Mouse (Mus musculus) heart, embryonic 11.5 days (tissue): ENCODE measurements around the gene Krt222. TPM values are rescaled to one million over a fixed set of nuclear protein-coding genes. Genes with fewer than 3 reads are reported as not detected.

ENCODE experiments used
- ATAC-seq: fragments of 200-750 bp; cut with Nextera tagmentation; replicated peaks from 2 replicates; pipeline ENCODE4 v1.8.0; 2017; ENCODE audit warnings: moderate library complexity; ENCODE audit not compliant: insufficient number of reproducible peaks, low FRiP score, low TSS enrichment
- H3K27ac ChIP-seq: fragments of 300-500 bp; sonication (generic); 2 replicates; pipeline ENCODE4 v1.5.1; 2014; ENCODE audit warnings: mild to moderate bottlenecking, low read depth, low read length
- H3K27me3 ChIP-seq: fragments of 300-500 bp; sonication (generic); 2 replicates; pipeline ENCODE4 v1.6.1; 2014; ENCODE audit warnings: mild to moderate bottlenecking, low read length, mixed read lengths; ENCODE audit not compliant: control insufficient read depth, insufficient read depth
- H3K36me3 ChIP-seq: fragments of 300-500 bp; sonication (generic); 2 replicates; pipeline ENCODE4 v1.6.1; 2014; ENCODE audit warnings: mild to moderate bottlenecking, low read length, moderate library complexity, mixed read lengths; ENCODE audit not compliant: control insufficient read depth, insufficient read depth
- H3K4me1 ChIP-seq: fragments of 300-500 bp; sonication (generic); 2 replicates; pipeline ENCODE4 v1.6.1; 2014; ENCODE audit warnings: low read length; ENCODE audit not compliant: control insufficient read depth, insufficient read depth
- H3K4me2 ChIP-seq: fragments of 300-500 bp; sonication (generic); 2 replicates; pipeline ENCODE4 v1.6.1; 2014; ENCODE audit warnings: mild to moderate bottlenecking, moderate library complexity
- H3K4me3 ChIP-seq: fragments of 300-500 bp; sonication (generic); 2 replicates; pipeline ENCODE4 v1.5.1; 2014; ENCODE audit warnings: low read depth, low read length
- H3K9ac ChIP-seq: fragments of 300-500 bp; sonication (generic); 2 replicates; pipeline ENCODE4 v1.6.1; 2014; ENCODE audit warnings: mild to moderate bottlenecking, low read depth, low read length, moderate library complexity
- H3K9me3 ChIP-seq: fragments of 300-500 bp; sonication (generic); replicated peaks from 2 replicates; pipeline ENCODE4 v1.6.1; 2016; ENCODE audit warnings: low read length; ENCODE audit not compliant: control insufficient read depth
- WGBS: fragments of 180-500 bp; shearing (Covaris S2); extraction: QIAGEN DNeasy Blood & Tissue Kit; methylation state at CpG from one replicate; pipeline ENCODE4 v1.1.7; 2014; ENCODE audit not compliant: insufficient replicate concordance; 5-methylcytosine and 5-hydroxymethylcytosine counted together
- polyA plus RNA-seq: library from polyadenylated mRNA; unstranded; fragments of >200 nt; fragmentation: Nextera tagmentation; extraction: Ambion mirVana; gene quantifications from 2 replicates; pipeline ENCODE4 v1.2.1, GENCODE M21; 2014

The Krt222 gene
- 1.2 TPM in 2 replicates for polyA plus RNA-seq

DNA sequence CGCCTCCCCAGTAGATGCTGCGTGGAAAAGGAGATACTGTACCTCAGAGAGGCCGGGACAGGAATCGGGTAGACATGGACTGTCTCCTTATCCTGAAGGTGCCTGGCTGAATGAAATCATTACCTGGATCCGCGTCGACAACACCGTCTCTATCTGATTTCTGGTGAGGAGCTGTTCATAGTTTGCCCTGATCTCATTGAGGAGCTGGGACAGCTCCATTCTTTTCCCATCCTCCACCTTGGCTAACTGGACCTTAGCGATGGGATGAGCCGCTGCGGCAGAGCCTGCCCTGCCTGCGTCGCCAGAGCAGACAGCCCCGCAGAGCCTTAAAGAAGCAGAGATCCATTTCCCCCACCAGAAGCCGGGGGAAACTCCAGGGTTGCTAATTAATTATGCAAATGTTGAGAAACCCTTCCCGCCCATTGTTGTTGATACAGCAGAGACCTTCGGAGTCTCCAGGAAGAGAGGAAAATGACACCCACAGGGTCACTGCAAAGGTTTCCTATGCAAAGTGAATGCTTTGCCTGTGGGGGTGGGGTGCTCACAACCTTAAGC, at the start of gene Krt222:
TSS of gene Krt222 (minus strand) at position 266 of the 555 bp plus-strand sequence.
- 2% methylated on average over 17 of the region's 17 CpGs for WGBS
- peak within 1 kb of the TSS; percentile 54 for H3K9ac ChIP-seq
- peak within 1 kb of the TSS; percentile 71 for H3K4me2 ChIP-seq
- H3K27me3 ChIP-seq: no peaks in the 10 kb centered on the region
- peak within 1 kb of the TSS; percentile 33 for H3K4me3 ChIP-seq
- no peak within 1 kb of the TSS for H3K27ac ChIP-seq
- no peak for ATAC-seq
- H3K4me1 ChIP-seq: no peaks in the 10 kb centered on the region; the same call in 1 of the 2 replicates
- H3K36me3 ChIP-seq: no peaks in the 10 kb centered on the region
- H3K9me3 ChIP-seq: no peaks in the 10 kb centered on the region

DNA sequence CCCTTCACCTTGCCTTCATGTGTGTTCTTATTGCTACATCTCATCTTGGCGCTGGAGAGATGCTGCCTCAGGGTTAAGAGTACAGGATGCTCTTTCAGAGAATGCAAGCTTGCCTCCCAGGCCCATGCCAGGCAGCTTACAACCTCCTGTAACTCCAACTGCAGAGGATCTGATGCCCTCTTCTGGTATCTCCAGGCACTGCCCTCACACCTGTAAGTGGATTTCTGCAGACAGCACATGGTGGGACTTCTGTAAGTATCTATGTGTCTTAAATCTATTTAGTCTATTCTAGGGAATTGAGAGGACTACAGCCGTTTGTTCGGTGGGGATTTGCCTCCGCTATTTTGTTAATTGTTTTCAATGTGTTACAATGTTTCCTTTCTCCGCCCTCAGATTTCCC, 49.0 kb upstream of the Krt222 start:
- Histone ChIP-seq H3K9me3 (no peaks in the 10 kb centered on the region), H3K4me1 (no peaks in the 10 kb centered on the region), H3K9ac (no peak overlapping the region), H3K36me3 (no peaks in the 10 kb centered on the region), H3K27me3 (no peaks in the 10 kb centered on the region), H3K4me3 (no peak overlapping the region), H3K27ac (no peak overlapping the region), H3K4me2 (no peak overlapping the region)
- no peak for ATAC-seq
- WGBS: 59% methylated on average over 5 of the region's 5 CpGs

DNA sequence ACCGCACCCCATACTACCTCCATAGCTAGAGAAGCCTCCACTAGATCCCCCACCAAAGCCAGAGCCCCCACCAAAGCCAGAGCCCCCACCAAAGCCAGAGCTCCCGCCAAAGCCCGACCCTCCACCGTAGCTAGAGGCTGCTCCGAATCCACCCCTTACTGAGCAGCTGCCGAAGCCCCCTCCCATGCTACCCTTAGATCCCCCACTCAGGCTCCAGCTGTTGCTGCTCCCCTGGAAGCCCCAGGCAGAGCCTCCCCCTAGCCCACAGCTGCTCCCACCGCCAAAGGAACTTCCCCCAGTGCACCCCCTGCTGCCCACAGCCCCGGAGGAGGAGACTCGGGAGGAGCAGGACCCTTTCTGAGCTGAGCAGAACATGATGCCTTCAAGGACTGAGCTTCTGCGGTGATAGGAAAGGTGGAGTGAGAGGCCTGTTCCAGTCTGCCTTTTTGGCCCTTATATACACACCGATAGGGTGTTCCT, 41.0 kb upstream of the Krt222 start, which contains the start of gene Krt24:
TSS of gene Krt24 (minus strand) at position 430 of the 480 bp plus-strand sequence.
- H3K27me3 ChIP-seq: no peaks in the 10 kb centered on the region
- H3K9me3 ChIP-seq: no peaks in the 10 kb centered on the region
- no peak within 1 kb of the TSS for H3K27ac ChIP-seq
- H3K9ac ChIP-seq: no peak within 1 kb of the TSS
- H3K4me1 ChIP-seq: no peaks in the 10 kb centered on the region
- H3K4me3 ChIP-seq: no peak within 1 kb of the TSS
- H3K4me2 ChIP-seq: no peak within 1 kb of the TSS
- 38% methylated on average over 11 of the region's 11 CpGs for WGBS
- ATAC-seq: no peak
- no peaks in the 10 kb centered on the region for H3K36me3 ChIP-seq

DNA sequence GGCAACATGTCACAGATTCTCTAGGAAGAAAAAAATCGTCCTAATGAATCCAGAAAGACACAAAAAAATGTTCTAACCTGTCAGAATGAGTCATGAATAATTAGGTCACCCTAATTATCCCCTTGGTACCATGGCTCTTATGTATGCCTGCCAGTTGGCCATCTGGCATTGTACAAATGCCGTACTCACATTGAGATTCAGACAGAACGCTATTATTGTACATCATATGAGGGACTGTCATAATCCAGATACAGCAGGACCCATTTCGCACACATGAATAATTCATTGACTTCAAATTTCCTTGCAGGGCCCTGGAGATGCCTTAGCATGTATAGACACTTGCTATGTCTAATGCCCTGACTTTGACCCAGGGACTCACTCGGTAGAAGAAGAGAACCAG, 40.1 kb upstream of the Krt222 start:
- H3K4me3 ChIP-seq: no peak overlapping the region
- no peaks in the 10 kb centered on the region for H3K4me1 ChIP-seq
- 80% methylated on average over 5 of the region's 5 CpGs for WGBS
- no peak overlapping the region for H3K9ac ChIP-seq
- no peak overlapping the region for H3K4me2 ChIP-seq
- H3K27ac ChIP-seq: no peak overlapping the region
- H3K27me3 ChIP-seq: no peaks in the 10 kb centered on the region
- no peaks in the 10 kb centered on the region for H3K36me3 ChIP-seq
- ATAC-seq: no peak
- H3K9me3 ChIP-seq: no peaks in the 10 kb centered on the region

DNA sequence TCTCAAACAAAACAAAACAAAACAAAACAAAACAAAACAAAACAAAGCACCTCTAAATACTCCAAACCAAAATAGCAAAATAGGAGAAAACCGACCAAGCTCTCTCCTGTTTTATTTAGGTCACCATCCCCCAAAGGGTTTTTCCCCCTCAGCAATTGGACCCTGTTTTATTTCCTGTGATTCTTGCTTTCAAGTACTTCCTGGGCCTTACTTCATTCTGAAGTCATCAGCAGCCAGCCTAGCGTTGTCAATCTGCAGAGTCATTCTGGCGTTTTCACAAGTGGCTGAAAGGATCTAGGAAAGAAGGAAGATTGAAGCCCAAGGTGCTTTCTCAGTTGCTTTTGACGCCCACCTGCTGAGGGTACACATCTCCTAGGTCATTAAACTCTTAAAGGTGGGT, 39.4 kb upstream of the Krt222 start:
- WGBS: 42% methylated on average over 4 of the region's 4 CpGs
- H3K27ac ChIP-seq: no peak overlapping the region
- no peaks in the 10 kb centered on the region for H3K36me3 ChIP-seq
- no peak overlapping the region for H3K4me3 ChIP-seq
- H3K27me3 ChIP-seq: no peaks in the 10 kb centered on the region
- H3K9ac ChIP-seq: no peak overlapping the region
- ATAC-seq: no peak
- no peaks in the 10 kb centered on the region for H3K4me1 ChIP-seq
- H3K9me3 ChIP-seq: no peaks in the 10 kb centered on the region
- no peak overlapping the region for H3K4me2 ChIP-seq

DNA sequence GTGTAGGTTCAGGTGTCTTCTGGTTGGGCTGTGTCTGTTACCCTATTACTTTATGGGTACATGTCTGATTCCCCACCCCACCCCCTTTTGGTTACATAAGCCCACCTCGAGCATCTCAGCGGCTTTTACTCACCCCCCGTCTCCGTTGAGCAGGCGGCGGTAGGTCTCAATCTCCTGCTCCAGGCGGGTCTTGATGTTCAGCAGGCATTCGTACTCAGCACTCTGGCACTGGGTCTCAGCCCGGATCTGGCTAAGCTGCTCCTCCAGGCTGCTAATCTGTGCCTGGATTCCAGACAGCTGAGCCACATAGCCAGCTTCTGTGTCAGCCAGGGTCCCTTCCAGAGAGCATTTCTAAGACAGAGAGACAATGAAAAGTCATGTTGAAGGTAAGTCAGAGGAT, 37.2 kb upstream of the Krt222 start:
- no peaks in the 10 kb centered on the region for H3K27me3 ChIP-seq
- no peak overlapping the region for H3K4me3 ChIP-seq
- no peak overlapping the region for H3K4me2 ChIP-seq
- H3K9me3 ChIP-seq: no peaks in the 10 kb centered on the region
- H3K9ac ChIP-seq: no peak overlapping the region
- H3K4me1 ChIP-seq: no peaks in the 10 kb centered on the region
- no peaks in the 10 kb centered on the region for H3K36me3 ChIP-seq
- 46% methylated on average over 9 of the region's 9 CpGs for WGBS
- H3K27ac ChIP-seq: no peak overlapping the region
- ATAC-seq: no peak

DNA sequence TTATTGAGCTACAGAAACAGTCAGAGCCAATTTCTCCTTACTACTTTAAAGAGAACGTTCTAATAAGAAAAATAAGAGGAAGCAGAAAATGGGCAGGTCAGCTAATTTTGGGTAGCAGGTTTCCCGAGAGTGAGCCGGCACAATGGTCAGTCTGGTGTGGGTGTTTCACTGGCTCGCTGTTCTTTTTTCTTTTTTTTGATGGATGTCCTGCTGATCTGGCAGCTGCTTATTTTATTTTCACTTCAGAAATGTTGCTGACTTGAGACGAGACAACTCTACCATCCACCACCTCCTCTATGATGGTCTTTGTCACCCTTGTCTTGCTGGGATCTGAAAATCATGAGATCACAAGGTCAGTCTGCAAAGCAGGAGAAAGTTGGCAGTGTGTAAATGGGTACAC, 36.1 kb upstream of the Krt222 start:
- Histone ChIP-seq H3K27me3 (no peaks in the 10 kb centered on the region), H3K9me3 (no peaks in the 10 kb centered on the region), H3K4me2 (no peak overlapping the region), H3K36me3 (no peaks in the 10 kb centered on the region), H3K27ac (no peak overlapping the region), H3K4me1 (no peaks in the 10 kb centered on the region), H3K4me3 (no peak overlapping the region), H3K9ac (no peak overlapping the region)
- WGBS: 72% methylated on average over 5 of the region's 5 CpGs
- ATAC-seq: no peak

DNA sequence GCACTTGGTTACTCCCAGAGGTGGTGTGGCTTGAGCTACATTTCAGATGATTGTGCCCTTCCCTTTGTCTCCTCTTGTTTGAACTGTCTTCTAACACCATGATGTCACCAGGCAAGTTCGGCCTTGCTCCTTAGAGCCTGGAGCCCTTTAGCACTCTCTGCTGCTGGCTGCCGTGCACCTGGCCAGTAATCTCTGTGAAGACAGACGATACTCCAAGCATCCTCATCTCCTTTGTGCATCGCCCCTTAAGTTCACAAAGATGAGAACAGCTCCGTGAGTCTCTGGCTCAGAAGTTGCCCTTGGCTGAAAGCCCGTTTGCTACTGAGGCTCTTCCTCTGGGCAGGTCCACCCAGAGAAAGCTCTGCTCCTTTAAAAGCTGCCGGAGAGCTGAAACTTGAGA, 32.9 kb upstream of the Krt222 start:
- WGBS: 56% methylated on average over 7 of the region's 7 CpGs
- no peak overlapping the region for H3K4me2 ChIP-seq
- no peak overlapping the region for H3K4me3 ChIP-seq
- no peaks in the 10 kb centered on the region for H3K36me3 ChIP-seq
- no peaks in the 10 kb centered on the region for H3K4me1 ChIP-seq
- ATAC-seq: no peak
- H3K9ac ChIP-seq: no peak overlapping the region
- no peaks in the 10 kb centered on the region for H3K27me3 ChIP-seq
- no peaks in the 10 kb centered on the region for H3K9me3 ChIP-seq
- no peak overlapping the region for H3K27ac ChIP-seq

DNA sequence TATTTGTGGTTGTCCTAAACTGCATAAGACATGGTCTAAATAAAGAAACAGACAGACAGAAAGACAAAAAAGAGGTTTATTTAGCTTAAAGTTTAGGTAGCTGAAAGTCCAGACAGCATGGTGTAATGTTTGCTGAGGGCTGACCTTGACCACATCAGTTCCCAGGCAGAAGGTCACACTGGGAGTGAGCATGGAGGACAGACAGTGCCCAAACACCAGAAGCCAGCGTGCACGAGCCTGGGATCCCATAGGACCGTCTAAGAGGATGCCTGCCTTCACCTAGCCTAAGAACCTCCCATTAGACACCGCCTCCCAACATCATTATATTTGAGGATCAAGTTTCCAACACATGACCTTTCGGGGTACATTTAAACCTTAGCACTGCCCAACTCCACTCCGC, 31.7 kb upstream of the Krt222 start:
- Histone ChIP-seq H3K4me3 (no peak overlapping the region), H3K27me3 (no peaks in the 10 kb centered on the region), H3K27ac (no peak overlapping the region), H3K9me3 (no peaks in the 10 kb centered on the region), H3K4me2 (no peak overlapping the region), H3K36me3 (no peaks in the 10 kb centered on the region), H3K9ac (no peak overlapping the region), H3K4me1 (no peaks in the 10 kb centered on the region)
- ATAC-seq: no peak
- 57% methylated on average over 6 of the region's 6 CpGs for WGBS
